Mouse (Mus musculus) left cerebral cortex, adult 11 months (tissue): Measurements from ENCODE around the gene Naa20.
"Not testable (repeated sequence)": the region's sequence is repeated elsewhere in the genome, so short reads cannot be mapped to it uniquely, and the experiment has no call there.

ENCODE experiments used
- DNase-seq: peaks from one replicate; pipeline ENCODE4 v3.0.0; 2022; ENCODE audit warnings: low spot score

The Naa20 gene

GRCm38 (mm10) chr2:145884913-145885785 is 16.8 kb upstream of the Naa20 start:
- DNase-seq = no peak

DNA sequence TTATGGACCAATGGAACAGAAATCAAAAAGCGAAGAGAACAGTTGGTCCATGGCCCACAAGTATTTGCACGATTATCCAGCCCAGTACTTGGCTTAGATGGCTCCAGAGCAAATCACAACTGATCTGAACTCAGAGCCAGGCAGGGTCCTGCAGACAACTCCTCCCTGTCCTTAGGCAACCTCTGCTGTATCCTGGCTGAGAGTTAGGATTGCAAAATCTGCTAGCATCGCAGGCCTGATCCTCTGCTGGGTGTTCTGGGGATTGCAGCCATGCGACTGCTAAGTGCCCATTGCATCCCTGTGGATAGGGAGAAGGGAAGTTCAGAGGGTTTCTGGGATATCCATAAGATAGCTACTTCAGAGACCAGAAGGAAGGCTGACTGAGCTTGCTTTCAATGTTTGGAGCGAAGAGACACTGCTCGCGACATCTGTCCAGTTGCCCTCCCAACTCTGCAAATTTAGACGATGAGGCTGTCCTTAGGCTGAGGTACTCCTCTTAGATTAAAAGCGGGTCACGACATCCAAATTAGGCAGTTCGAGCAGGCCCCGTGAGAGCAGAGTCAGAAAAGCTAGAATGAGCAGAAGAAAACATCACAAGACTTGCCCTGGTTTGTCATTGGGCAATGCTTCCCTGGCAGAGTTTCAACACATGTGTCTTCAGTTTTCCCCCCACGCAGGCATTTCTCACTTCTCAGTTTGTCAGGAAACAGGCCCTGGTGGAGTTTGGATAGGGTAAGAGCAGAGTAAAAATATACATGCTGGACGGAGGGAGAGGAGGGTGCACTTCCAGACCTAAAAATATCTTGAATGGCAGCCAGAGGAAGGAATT is 13.7 kb upstream of the Naa20 start:
- DNase-seq = peak; percentile 65

DNA sequence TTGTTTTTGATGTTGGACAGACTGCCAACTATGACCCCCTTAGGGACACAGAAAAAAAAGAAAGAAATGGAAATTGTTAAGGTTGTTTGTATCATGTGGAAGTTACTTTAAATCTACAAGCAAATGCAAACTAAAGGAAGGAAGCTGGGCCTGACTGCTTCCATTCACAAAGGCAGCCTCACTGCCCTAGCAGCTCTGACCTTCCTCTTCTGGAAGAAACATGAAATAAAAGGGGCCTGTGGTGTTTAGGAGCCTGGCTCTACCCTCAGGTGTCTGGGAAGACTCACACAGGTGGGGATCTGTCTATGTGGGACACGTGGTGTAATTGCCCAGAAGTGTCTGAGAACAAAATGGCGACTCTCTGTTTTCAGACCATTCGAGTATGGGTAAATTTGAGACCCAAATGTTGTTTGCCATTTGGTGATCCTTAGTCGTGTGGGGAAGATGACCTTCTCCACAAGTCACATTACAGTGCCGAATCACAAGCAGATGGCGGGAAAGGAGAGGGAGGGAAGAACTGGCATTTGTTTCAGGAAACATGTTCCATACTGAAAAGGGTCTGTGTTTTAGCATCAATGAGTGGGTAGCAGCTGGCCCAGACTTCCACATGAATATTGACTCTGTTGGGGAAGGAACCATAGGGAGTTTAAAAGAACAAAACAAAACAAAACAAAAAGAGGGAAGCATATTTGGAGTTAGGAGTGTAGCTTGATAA is 13.0 kb upstream of the Naa20 start:
- DNase-seq = no peak

GRCm38 (mm10) chr2:145890571-145890970 is 11.3 kb upstream of the Naa20 start:
- no peak for DNase-seq

DNA sequence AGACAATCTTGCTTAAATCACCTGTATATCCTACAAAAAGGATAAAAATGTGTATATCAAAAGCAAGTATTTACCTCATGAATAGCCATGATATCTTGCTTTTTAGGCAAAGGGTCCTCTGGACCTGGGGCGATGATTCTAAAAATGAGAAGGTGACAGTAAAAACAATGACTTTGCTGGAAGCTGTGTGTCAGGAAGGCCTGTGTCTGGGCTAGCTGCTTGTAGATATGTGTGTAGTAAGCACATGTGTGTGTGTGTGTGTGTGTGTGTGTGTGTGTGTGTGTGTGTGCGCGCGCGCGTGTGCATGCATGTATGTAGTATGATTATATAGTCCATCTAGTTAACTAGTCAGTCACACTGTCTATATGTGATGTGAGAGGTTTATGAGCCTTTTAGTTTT is 8.1 kb upstream of the Naa20 start:
- DNase-seq = no peak

GRCm38 (mm10) chr2:145898106-145898505 is 3.8 kb upstream of the Naa20 start:
- no peak for DNase-seq

DNA sequence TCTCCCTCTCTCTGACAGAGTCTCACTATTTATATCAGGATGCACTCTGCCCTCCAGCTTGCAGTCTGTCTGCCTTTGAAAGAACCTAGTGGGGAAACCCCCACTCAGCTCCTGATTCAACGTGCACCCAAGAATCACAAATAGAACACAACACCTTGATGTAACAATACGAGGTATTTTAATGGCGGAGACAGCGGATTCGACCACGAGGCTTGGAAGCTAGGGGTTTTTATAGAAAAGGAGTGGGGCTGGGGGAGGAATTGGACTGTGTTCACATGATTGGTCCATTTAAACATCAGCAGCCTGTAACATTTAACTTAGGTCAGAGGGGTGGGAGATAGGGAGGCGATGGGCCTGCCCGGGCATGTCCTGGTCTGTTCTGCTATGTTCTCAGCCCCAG is 1.6 kb upstream of the Naa20 start:
- DNase-seq = not testable (repeated sequence)

GRCm38 (mm10) chr2:145903061-145903901 is 1.4 kb downstream of the Naa20 start:
- DNase-seq = peak; percentile 84

GRCm38 (mm10) chr2:145903983-145904616 is 2.2 kb downstream of the Naa20 start:
- no peak for DNase-seq

GRCm38 (mm10) chr2:145905156-145905555 is 3.3 kb downstream of the Naa20 start:
- DNase-seq = no peak

GRCm38 (mm10) chr2:145905884-145906283 is 4.0 kb downstream of the Naa20 start:
- DNase-seq = not testable (repeated sequence)

GRCm38 (mm10) chr2:145920941-145921650 is 19.2 kb downstream of the Naa20 start:
- no peak for DNase-seq

DNA sequence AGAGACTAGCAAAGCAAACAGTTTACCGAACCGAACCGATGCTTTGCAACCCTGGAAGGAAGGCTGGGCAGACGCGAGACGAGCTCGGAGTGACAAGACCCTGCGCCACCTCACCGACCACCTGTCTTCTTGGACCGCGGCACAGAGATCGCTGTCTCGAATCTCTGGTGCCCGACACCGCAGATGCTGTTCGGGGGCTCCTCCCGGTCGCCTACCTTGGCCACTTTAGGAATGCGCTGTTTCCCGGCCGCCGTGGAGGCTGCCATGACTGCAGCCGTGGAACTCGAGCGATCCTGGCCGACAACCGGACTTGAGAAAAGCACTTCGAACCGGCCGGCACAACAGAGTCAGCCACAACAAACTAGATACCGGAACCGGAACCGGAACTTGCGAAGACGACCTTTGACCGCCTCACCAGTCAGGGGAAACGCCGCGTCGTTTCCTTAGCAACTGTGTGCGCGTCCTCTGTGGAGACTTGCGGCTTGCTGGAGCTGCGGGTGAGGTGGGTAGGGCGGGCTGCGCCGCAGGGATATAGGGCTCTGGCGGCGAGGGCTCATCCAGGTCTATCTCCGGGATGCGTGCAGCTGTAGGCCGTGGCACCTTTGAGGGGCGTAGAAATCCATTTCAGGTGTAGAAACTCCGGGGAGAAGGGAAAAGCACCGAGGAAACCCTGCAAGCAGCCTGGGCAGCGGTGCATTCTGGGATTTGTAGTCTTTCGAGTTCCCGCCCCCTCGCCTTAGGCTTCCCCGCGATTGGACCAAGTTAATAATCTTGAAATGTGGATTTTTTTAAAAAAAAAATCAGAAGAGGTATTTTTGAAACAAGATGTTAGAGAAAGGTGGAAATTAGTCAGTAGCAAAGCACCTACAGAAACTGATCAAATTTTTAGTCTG is 32.7 kb downstream of the Naa20 start, which contains the start of the genes Cfap61 and Crnkl1:
Cfap61 (plus strand) TSS at position 446 of the 893 bp plus-strand sequence.
Crnkl1 (minus strand) TSS at position 676 of the 893 bp plus-strand sequence.
- peak; percentile 88 for DNase-seq

- no peak for DNase-seq
These were observed 35.1 kb downstream of the Naa20 start for GRCm38 (mm10) chr2:145936975-145937374.

- no peak for DNase-seq
These were observed 39.5 kb downstream of the Naa20 start for GRCm38 (mm10) chr2:145941403-145941802.

DNA sequence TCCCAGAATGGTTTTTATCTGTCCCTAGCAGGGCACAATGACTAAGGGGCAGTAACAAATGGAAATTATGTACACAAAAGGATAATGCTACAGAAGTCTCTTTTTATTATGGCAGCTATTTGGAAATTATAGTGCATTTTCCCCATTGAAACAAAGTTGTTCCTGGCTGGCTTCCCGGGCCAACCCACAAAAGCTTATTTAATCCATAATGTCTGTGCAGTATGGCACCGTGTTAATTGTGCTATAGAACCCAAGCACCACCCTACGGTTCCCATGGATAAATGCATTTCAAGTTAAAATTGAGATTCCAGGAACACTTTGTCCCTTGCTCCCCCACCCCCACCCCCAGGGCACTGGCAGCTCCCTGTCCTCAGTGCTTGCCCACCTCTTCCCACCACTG is 42.4 kb downstream of the Naa20 start:
- no peak for DNase-seq

GRCm38 (mm10) chr2:145948402-145948954 is 46.6 kb downstream of the Naa20 start:
- no peak for DNase-seq

GRCm38 (mm10) chr2:145949475-145950068 is 47.7 kb downstream of the Naa20 start:
- no peak for DNase-seq
